Mouse (Mus musculus) gastrocnemius, adult 18-20 months (tissue): ENCODE results near the gene Dnah12. TPM values are rescaled to one million over a fixed set of nuclear protein-coding genes. Genes with fewer than 3 reads are reported as not detected.
"Not testable (repeated sequence)": the region's sequence is repeated elsewhere in the genome, so short reads cannot be mapped to it uniquely, and the experiment has no call there.

Source experiments
- DNase-seq: peaks from one replicate; pipeline ENCODE4 v3.0.0; 2021; ENCODE audit warnings: low spot score
- total RNA-seq, 2 experiments: library from RNA; stranded (reverse); gene quantifications; 2 replicates each; pipeline ENCODE4 v1.2.3; 2021

Dnah12 gene
- total RNA-seq, 2 experiments from 2014 or later, result 0.02 TPM; not detected in 1

DNA sequence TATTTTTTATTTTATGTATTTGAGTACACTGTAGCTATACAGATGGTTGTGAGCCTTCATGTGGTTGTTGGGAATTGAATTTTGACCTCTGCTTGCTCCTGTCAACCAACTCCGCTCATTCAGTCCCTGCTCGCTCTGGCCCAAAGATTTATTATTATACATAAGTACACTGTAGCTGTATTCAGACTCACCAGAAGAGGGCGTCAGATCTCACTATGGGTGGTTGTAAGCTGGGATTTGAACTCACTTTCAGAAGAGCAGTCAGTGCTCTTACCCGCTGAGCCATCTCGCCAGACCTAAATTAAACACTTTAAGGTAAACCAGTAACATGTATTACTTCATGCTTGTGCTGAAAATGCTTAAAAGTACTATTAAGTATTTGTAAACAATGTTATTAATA lies 12.2 kb downstream of the Dnah12 start:
- not testable (repeated sequence) for DNase-seq

DNA sequence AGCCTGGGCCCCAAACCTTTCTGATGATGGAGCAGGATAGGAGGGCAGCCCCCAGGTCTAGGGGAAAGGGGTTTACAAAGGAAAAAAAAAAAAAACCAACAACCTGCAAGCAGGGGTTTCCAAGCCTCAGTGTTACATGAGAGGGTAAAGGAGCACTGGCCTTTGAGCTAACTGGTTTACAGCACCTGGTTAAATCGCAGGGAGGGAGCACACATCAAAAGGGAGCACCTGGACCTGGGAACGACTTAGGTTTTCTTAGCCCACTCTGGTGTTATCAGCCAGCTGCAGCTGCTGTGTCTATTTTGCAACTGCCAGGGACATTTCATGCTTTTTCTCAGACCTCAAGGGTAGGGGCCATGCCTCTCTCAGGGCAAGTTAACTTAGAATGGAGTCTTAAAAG lies 26.6 kb downstream of the Dnah12 start:
- not testable (repeated sequence) for DNase-seq

DNA sequence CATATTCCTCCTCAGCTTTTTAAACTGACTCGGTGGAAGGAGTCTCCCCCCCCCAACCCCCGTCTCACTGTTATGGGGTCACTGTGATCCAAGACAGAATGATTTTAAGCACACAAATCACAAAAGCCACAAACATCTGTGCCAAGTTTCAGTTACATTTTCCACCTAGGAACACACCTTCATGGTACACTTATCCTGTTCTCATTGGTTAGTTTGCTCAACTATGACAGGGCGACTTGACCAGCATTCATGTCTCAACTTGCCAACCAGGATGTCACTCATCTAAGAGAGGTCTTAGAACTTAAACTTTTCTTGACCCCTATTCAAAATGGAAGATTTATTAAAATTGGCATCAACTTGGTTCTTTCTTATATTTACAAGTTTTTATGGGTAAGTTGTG lies 31.8 kb downstream of the Dnah12 start:
- DNase-seq, result no peak

DNA sequence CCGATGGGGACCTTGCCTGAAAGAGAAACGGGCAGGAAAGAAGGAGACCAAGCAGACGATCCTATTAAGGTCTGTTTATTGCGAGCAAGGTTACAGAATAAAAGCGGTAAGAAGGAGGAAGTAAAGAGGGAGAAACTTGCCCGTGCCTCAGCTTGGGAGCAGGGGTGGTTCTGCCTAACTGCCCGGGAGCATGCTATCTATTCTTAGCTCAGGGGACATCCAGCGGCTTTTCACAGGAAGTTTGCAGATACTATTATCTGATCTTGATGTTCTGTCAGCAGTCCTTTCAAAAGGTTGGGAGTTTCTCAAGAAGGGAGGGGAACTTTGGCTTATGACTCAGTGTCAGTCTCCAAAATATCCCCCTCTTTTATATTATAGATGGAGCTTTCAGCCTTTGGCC lies 65.5 kb downstream of the Dnah12 start:
- no peak for DNase-seq

DNA sequence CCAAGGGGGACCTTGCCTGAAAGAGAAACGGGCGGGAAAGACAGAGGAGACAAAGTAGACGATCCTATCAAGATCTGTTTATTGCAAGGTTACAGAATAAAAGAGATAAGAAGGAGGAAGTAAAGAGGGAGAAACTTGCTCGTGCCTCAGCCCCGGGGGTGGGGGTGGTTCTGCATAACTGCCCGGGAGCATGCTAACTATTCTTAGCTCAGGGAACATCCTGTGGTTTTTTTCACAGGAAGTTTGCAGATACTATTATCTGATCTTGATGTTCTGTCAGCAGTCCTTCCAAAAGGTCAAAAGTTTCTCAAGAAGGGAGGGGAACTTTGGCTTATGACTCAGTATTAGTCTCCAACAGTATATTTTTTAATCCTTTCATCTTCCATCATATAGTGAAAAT lies 71.8 kb downstream of the Dnah12 start:
- no peak for DNase-seq

DNA sequence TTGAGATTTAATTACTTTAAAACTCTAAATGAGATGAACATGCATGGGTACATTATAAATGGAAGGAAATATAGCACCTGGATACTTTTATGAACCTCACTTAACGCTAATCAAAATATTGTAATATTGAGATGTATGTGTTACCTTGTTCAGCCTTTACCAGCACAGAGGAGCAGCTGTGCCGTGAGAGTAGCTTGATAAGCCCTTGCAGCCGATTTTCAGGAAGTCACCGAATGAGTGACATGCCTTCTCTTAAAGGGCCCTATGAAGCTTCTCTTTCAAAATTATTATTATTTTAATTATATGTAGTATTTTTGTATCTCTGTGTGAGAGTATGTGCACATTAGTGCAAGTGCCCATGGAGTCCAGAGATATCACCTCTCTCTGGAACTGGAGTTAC lies 75.1 kb downstream of the Dnah12 start:
- DNase-seq, result no peak

DNA sequence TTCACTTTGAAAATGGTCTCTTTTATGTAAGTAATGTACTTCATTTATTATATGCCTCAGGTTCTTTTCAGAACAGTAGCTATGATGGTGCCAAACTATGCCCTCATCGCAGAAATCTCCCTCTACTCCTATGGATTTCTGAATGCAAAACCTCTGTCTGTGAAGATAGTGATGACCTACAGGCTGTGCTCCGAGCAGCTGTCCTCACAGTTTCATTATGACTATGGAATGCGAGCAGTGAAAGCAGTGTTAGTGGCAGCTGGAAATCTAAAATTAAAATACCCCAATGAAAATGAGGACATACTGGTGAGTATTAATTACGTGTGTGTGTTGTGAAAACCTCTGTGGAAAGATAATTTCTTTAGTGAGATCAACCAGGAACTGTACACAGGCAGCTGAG lies 80.5 kb downstream of the Dnah12 start:
- DNase-seq, result no peak

DNA sequence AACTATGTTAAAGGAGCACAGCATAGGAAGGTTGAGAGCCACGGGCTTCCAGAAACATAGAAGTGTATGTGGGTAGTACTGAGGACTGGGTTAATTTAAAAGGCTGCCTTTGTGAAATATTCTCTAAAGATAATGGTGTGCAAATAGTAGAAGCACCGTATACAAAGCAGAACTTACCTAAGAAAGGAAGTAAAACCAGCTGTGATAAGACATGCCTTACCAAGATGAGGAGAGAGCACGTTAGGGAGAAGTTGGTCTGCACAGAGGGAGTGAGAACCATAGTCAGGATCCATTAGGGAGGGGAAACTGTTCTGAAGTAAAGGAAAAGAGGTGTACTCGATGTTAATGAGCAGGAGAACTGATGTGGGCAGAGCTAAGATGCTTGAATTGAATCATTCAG lies 90.7 kb downstream of the Dnah12 start:
- no peak for DNase-seq

DNA sequence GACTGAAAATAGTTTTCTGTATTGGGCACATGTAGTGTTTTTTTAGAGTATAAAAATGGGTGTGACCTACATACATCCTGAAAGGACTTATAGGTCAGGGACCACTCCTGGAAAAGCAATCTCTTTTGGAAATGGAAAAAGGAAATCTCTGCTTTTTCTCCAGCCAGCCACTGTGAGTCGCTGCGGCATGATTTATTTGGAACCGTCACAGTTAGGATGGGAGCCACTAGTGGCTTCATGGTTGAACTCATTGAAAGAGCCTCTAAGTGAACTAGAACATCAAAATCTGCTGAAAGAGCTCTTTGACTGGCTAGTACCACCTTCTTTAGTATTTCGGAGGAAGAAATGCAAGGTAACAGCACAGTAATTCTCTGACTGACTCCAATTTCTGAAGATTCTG lies 92.6 kb downstream of the Dnah12 start:
- DNase-seq, result no peak

DNA sequence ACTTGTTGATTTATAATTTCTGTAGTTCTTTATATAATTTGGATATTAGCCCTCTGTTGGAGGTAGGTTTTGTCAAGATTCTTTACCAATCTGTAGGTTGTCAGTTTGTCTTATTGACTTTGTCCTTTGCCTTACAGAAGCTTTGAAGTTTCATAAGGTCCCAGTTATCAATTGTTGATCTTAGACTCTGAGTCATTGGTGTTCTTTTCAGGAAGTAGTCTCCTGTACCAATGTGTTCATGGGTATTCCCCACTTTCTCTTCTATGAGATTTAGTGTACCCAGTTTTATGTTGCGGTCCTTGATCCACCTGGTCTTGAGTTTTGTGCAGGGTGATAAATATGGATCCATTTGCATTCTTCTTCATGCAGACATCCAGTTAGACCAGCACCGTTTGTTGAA lies 101.4 kb downstream of the Dnah12 start:
- DNase-seq, result no peak

DNA sequence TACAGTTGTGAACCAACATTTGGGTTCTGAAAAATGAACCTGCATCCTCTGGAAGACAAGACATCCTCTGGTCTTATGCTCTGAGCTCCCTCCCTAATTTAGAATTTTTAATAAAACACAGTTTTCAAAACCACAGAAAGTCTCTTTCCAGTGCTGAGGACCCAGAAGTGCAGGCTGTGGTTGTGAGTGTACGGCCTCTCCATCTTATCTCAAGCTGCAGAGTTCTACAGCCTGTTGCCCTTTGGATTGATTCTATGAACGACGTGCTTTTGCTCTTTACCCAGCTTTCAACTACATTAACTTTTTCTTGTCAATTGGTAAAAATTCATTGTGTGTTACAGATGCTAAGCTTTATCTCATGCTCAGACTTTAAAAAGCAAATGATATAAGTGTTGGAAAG lies 105.3 kb downstream of the Dnah12 start:
- no peak for DNase-seq

DNA sequence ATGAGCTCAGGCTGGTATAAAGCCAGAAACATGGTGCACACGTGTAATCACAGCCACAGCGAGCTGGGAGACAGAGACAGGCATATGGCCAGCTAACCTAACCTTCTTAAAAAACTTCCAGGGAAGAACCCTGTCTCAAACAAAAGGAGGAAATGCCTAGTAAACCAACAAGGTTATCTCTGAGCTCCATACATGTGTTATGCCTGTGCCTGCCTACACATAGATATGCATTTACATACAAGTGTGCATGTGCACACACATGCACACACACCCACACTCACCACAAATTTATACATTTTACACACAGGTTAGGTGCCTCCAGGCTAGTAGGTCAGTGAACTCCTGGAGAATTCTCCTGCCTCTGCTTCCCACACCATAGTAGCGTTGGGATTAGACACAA lies 106.2 kb downstream of the Dnah12 start:
- no peak for DNase-seq

DNA sequence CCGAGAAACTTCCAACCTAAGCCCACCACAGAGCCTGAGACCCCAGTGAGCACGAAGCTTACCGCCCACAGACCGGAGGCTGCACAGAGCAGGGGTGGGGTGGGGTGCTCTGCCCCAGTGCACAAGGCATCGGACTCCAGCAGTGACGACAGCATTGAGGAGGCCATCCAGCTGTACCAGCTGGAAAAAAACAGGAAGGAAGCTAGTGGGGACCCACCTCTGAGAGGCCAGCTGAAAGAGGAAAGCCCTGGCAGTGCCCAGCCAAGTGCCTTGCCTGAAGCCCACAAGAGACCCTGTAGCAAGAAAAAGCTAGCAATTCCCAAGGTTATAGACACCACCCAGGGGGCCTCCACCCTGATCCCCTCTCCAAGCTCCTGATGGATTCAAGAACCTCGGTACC lies 112.4 kb downstream of the Dnah12 start:
- DNase-seq, result no peak

DNA sequence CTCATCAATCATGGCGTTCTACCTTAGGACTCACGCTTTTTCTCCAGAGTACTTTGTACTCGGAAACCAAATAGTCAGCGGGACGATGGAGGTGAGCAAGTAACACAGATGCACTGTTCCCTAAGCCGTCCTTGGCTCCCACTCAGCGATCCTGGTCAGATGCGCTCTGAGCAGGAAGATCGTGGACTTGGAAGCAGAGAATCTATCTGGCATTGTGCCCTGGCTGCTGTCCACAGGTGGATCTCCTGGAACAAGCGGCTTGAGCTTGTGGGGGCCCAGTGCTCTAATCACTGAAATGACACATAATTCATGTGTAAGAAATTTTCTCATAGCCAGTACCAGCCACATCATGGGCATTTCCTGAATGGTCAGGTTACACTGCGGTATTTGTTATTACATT lies 119.7 kb downstream of the Dnah12 start:
- DNase-seq, result no peak

DNA sequence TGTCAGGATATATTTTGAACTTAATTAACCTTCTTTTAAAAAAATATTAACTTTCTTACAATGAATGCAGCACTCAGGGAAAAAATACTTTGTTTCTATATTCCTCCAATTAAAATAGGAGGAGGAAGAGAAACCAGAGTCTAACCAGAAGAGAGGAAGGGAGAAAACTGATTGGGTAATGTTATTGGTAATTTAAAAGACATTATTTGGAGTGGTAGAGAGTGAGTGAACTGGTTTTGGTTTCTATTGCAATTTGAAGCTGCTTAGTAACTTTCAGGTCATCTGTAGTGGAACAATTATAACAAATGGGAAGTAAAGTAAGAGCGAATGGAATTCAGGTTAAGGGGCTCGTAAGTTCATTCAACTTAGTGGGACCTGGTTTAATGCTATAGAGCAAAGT lies 120.8 kb downstream of the Dnah12 start:
- DNase-seq, result no peak

DNA sequence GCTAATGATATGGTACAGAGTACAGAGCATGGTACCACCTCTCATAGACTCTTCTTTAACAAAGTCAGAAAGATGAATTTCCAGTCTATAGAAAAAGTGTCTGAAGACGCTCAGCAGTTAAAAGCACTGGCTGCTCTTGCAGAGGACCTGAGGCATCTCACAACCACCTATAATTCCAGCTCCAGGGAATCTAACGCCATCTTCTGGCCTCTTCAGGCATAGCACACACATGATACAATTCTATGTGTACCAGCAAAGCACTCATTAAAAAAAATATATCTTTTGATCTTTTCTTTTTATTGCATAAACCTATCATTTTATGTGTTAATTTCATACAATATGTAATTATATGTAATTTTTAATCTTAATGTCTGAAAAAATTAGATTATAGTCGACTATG lies 121.8 kb downstream of the Dnah12 start:
- no peak for DNase-seq

DNA sequence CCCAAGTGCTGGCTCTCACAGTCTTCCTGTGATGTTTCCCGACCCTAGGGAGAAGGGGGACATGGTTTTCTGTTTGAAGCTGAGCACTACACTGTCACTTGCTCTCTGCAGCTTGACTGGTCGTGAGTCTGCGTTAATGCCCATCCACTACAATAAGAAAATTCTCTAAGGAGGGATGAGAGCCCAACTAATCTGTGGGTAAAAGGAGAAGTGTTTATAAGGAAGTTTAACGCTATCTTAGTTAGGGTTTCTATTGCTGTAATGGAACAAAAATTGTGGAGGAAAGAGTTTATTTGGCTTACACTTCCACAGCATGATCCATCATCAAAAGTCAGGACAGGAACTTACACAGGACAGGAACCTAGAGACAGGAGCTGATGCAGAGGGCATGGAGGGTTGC lies 123.7 kb downstream of the Dnah12 start:
- DNase-seq, result no peak

DNA sequence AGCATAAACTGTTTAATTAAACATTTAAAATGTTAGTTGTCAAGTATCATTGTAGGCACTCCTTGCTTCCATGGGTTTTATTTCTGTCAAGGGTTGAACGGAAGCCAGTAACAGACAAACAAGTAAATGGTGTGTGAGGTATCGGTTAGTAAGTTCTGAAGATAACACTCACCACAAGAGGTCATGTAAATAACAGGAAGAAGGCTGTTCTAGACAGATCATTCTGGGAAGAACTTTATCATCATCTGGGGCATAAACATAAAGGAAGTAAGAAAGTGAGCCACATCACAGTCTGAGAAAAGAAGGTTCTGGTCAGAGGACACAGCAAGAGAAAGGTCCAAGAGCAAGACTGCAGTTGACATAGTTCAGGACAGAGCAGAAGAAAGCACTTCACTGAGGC lies 132.9 kb downstream of the Dnah12 start:
- no peak for DNase-seq

DNA sequence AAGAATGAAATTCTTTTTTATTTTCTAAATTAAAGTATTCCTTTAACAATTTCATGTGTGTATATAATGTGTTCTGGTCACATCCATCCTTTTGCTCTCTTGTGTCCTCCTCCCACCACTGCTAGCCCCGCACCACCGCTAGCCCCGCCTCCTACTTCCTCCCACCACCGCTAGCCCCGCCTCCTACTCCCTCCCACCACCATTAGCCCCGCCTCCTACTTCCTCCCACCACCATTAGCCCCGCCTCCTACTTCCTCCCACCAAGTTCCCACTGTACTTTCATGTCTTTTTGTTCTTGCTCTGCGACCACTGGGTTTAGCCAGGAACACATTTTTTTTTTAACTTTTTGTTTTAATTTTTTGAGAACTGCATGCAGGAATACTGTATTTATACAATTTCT lies 160.0 kb downstream of the Dnah12 start:
- DNase-seq, result no peak

DNA sequence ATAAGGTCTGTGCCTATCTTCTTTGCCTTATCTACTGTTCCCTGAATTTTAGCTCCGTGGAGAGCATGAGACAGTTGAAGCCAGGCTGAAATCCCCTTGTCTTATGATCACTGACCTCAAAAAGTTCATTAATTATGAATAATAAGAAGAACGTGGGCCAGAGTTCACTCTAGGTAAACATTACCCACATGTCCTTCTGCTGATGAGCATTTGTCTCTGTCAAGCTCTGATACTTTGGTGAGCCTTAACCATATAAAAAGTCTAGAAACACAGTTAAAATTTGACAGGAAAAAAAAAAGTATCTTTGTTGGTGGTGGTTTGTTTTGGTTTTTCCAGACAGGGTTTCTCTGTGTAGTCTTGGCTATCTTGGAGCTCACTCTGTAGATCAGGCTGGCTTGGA lies 161.0 kb downstream of the Dnah12 start:
- no peak for DNase-seq

DNA sequence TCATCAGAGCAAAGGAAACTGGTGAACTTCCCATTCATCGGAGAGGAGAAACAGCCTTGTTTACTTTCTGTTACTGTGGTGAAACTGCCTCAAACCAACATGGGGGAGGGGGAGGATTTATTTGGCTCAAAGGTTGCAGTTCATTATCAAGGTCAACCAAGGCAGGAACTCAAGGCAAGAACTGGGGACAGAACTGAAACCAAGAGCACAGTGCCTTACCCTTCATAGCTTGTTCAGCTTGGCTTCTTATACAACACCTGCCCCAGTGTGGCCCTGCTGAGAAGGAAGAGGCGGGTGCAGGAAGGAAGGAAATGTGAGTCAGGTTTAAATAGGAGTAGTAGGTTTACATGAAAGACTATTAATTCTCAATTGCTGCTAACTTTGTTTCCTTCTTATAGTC lies 165.3 kb downstream of the Dnah12 start:
- DNase-seq, result no peak

DNA sequence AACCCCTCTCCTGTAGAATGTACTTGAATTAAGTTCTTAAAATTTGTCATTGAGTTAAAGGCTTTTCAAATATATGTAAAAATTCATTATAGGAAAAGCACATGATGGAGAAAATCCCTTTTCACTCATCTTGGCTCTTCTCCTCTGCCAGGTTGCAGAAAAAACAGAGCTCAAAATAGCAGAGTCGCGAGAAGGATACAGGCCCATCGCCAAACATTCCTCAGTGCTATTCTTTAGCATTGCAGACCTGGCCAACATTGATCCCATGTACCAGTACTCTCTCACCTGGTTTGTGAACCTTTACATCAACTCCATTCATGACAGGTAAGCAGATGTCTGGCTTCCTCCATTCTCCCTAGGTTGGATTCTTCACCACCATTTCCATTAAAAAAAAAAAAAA lies 165.9 kb downstream of the Dnah12 start:
- DNase-seq, result no peak

DNA sequence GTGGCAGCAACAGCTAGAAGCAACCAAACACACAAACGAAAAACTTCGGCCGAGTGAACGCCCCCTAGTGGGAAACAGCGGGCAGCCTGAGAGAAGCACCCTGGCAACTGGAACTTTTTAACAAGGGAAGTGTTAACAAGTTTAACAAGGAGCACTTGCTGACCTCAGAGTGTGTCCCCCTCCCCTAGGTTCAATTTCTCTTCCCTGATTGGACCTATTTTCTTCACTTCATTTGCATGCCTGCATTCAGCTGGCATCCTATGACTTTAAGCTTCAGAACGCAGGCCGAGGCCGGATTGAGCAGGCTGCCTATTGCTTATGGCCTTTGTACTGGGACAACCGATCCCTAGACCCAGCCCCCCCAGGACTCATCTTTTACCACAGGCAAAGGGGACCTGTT lies 174.3 kb downstream of the Dnah12 start:
- no peak for DNase-seq

DNA sequence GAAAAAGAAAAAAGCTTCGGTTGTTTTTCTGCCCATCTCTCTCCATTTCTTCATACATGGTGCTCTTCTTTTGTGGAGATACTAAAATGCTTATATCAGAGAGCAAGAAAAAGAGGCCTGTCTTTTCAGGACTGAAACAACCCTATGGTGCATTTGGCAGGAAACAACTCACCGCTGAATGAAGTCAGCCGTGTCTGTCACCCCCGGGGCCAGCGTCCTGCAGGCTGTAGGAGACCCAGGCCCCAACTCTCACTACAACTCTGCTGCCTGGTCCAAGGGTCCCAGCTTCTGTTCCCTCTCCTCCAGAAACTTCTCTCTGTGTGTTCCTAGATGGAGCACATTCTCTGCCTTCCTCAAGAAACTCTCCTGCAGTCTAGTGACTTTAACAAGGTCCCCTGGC lies 175.2 kb downstream of the Dnah12 start:
- no peak for DNase-seq

DNA sequence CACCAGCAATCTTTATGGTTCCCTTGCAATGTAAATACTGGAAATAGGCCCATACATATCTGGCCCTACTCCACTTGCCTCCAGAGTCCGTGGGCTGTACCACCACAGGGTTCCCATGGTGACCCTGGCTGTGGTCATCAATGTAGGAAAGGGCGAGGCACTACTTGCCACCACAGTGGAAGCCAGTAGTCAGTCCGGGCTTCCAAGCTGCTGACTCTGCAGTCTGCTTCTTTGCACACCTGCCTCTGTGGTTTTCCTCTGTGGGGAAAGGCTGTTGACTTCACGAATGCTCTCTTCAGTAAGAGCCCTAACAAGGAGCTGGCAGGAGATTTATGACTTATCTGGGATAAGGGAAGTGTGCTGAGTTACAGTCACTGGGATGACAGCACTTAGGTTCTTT lies 185.7 kb downstream of the Dnah12 start:
- DNase-seq, result no peak
